Mouse (Mus musculus) forebrain, embryonic 16.5 days (tissue): ENCODE measurements around the gene Pdzd2. TPM values are rescaled to one million over a fixed set of nuclear protein-coding genes. Genes with fewer than 3 reads are reported as not detected.

ENCODE experiments used
- ATAC-seq: fragments of 200-750 bp; cut with Nextera tagmentation; 2 replicates; pipeline ENCODE4 v1.8.0; 2017; ENCODE audit warnings: mild to moderate bottlenecking, moderate library complexity
- H3K27ac ChIP-seq: fragments of 300-500 bp; sonication (generic); 2 replicates; pipeline ENCODE4 v1.5.1; 2014; ENCODE audit warnings: low read length, control low read depth
- H3K27me3 ChIP-seq: fragments of 300-500 bp; sonication (generic); replicated peaks from 2 replicates; pipeline ENCODE4 v1.6.1; 2014; ENCODE audit warnings: low read length; ENCODE audit not compliant: control insufficient read depth, insufficient read depth
- H3K36me3 ChIP-seq: fragments of 300-500 bp; sonication (generic); 2 replicates; pipeline ENCODE4 v1.6.1; 2014; ENCODE audit not compliant: control insufficient read depth, insufficient read depth
- H3K4me1 ChIP-seq: fragments of 300-500 bp; sonication (generic); replicated peaks from 2 replicates; pipeline ENCODE4 v1.6.1; 2014; ENCODE audit warnings: low read length; ENCODE audit not compliant: control insufficient read depth, insufficient read depth
- H3K4me2 ChIP-seq: fragments of 300-500 bp; sonication (generic); 2 replicates; pipeline ENCODE4 v1.6.1; 2014; ENCODE audit warnings: mild to moderate bottlenecking, low read length, control low read depth
- H3K4me3 ChIP-seq: fragments of 300-500 bp; sonication (generic); replicated peaks from 2 replicates; pipeline ENCODE4 v1.5.1; 2014; ENCODE audit warnings: mild to moderate bottlenecking, low read length, control low read depth
- H3K9ac ChIP-seq: fragments of 300-500 bp; sonication (generic); replicated peaks from 2 replicates; pipeline ENCODE4 v1.6.1; 2014; ENCODE audit warnings: low read depth, low read length, control low read depth
- H3K9me3 ChIP-seq: fragments of 300-500 bp; sonication (generic); 2 replicates; pipeline ENCODE4 v1.6.1; 2016; ENCODE audit warnings: low read length; ENCODE audit not compliant: control insufficient read depth
- WGBS: fragments of 180-500 bp; shearing (Covaris S2); extraction: QIAGEN DNeasy Blood & Tissue Kit; methylation state at CpG from one replicate; pipeline ENCODE4 v1.1.7; 2014; 5-methylcytosine and 5-hydroxymethylcytosine counted together
- polyA plus RNA-seq: library from polyadenylated mRNA; unstranded; fragments of >200 nt; fragmentation: Nextera tagmentation; extraction: Ambion mirVana; gene quantifications from 2 replicates; pipeline ENCODE4 v1.2.1, GENCODE M21; 2015

Gene Pdzd2
- polyA plus RNA-seq, 1 experiment from 2014 or later = 8.1 TPM

DNA sequence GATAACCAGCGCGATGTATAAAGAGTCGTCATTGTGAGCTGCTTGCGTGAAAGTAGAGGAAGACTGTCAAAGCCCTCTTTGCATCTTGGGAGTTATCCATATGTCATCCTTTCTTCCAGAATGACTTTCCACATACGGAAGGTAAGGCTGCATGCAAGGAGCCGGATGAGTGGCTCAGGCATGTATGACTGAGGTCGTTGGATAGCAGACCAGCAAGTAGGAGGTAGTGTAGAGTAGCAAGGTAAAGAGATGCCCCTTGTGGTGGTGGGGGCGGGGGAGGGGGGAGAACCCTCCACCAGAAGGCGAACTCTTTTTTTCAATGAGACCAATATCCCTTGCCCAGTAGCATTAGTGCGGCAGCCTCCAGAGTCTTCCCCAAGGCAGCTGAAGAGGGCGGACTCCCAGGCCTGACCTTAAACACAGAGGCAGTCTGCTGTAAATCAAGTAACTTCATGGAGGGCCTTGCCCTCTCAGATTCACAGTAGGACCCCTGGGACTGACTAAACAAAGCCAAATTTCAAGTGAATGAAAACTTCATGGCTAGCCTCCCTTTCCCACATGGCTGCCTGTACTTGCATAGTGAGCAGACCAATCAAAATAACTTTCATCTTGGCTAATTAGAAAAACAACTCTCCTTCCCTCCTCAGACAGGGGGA, 22.7 kb upstream of the Pdzd2 start:
- no peak overlapping the region for H3K4me2 ChIP-seq
- 76% methylated on average over 11 of the region's 11 CpGs for WGBS

DNA sequence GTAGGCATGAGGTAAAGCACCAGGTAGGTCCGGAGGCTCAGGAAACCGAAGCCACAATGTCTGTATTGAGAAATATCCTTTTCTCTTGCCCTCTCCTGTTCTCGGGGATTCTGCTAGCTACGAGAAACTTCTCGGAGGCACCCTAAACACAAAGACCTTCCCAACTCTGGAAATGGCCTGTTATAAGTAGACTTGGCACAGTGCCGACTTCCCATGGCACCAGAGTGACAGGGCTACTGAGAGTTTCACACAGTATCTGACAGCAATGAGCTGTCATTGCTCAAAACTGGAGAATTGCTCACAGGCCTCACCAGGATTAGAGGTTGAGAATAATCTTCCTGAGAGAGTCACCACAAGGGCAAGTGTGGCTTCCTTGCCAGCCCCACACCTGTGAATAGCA, 21.0 kb upstream of the Pdzd2 start:
- H3K27ac ChIP-seq = no peak overlapping the region
- WGBS = 57% methylated on average over 6 of the region's 6 CpGs
- no peaks in the 10 kb centered on the region for H3K36me3 ChIP-seq

More for the DNA sequence above, 22.7 kb upstream of the Pdzd2 start:
- H3K27ac ChIP-seq = no peak overlapping the region
- no peaks in the 10 kb centered on the region for H3K9me3 ChIP-seq
- no peak overlapping the region for H3K9ac ChIP-seq
- no peaks in the 10 kb centered on the region for H3K36me3 ChIP-seq
- no peak for ATAC-seq
- no peaks in the 10 kb centered on the region for H3K27me3 ChIP-seq
- no peaks in the 10 kb centered on the region for H3K4me1 ChIP-seq
- no peak overlapping the region for H3K4me3 ChIP-seq

DNA sequence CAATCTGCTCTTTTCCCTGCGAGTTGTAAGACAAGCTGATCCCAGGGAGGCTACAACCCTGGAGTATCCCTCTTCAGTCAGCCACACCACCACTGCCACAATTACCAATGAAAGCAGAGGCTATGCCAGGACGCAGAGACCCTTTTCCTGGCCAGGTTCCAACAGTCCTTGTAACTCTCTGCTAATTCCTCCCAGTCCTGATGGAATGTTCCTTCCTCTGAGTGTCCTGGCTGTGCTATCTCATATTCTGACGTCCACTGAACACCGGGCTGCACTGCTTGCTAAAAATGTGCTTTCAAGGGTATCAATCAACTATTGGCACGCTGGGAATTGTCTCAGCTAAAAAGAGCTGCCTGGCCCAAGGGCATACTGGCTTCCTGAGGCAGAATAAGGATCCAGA, 18.7 kb upstream of the Pdzd2 start:
- Histone ChIP-seq H3K4me2 (no peak overlapping the region), H3K4me1 (no peaks in the 10 kb centered on the region), H3K4me3 (no peak overlapping the region), H3K36me3 (no peaks in the 10 kb centered on the region), H3K9ac (no peak overlapping the region), H3K9me3 (no peaks in the 10 kb centered on the region), H3K27me3 (no peaks in the 10 kb centered on the region), H3K27ac (no peak overlapping the region)
- 49% methylated on average over 5 of the region's 5 CpGs for WGBS
- no peak for ATAC-seq

More for the DNA sequence above, 21.0 kb upstream of the Pdzd2 start:
- no peak for ATAC-seq
- Histone ChIP-seq H3K4me1 (no peaks in the 10 kb centered on the region), H3K4me2 (no peak overlapping the region), H3K9me3 (no peaks in the 10 kb centered on the region), H3K9ac (no peak overlapping the region), H3K4me3 (no peak overlapping the region), H3K27me3 (no peaks in the 10 kb centered on the region)

DNA sequence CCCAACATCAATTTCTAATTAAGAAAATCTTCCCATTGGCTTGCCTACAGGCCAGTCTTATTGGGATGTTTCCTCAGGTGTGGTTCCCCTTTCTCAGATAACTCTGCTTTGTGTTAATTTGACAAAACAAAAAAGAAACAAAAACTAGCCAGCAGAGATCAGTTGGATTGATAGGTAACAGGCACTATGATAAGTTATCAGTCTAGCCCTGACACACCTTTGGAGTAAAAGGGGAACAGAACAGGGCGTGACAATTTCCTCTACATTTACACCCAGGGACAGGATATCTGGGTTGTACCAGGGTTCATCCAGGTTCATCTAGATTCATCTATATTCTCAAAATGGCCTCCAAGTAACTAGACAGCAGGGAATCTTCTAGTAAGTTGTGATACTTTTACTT, 18.0 kb upstream of the Pdzd2 start:
- 85% methylated on average over 1 of the region's 1 CpGs for WGBS
- Histone ChIP-seq H3K27ac (no peak overlapping the region), H3K9ac (no peak overlapping the region), H3K4me1 (no peaks in the 10 kb centered on the region), H3K36me3 (no peaks in the 10 kb centered on the region), H3K9me3 (no peaks in the 10 kb centered on the region), H3K4me3 (no peak overlapping the region), H3K4me2 (no peak overlapping the region), H3K27me3 (no peaks in the 10 kb centered on the region)
- ATAC-seq = no peak

DNA sequence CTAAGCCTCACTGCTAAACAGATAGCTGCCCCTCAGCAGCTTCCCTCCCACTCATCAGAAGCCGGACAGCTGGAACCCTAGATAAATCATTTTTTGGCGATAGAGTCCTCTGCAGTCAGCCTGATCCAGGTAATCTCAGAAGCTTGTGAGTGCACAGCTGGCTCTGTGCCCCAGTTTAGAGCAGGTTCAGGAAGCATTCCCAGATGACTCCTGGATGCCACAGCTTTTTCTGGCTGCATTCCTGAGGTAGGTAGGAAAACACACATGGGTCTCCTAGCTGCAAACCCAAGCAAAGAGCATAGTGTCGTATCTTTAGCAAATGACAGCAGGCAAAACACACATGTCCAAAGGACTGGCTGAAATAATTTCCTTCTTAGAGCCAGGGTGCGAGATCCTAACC, 13.5 kb upstream of the Pdzd2 start:
- Histone ChIP-seq H3K9ac (no peak overlapping the region), H3K36me3 (no peaks in the 10 kb centered on the region), H3K4me1 (no peaks in the 10 kb centered on the region), H3K4me3 (no peak overlapping the region), H3K4me2 (no peak overlapping the region), H3K27me3 (no peaks in the 10 kb centered on the region), H3K9me3 (no peaks in the 10 kb centered on the region), H3K27ac (no peak overlapping the region)
- WGBS = 74% methylated on average over 4 of the region's 4 CpGs
- ATAC-seq = no peak

DNA sequence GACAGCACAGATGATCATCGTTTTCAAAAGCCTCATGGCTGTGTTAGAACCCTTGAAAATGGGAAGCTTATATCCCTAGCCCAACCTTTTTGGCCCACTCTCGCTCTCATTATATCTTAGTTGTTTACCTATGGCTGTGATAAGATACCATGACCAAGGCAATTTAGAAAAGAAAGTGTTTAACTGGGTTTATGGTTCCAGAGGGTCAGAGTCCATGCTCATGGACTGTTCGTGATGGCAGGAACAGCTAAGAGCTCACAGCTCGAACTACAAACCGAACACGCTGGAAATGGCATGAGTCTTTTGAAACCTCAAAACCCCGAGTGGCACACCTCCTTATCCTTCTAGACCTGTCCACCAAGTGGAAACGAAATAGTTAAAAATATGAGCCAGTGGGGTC, 11.2 kb upstream of the Pdzd2 start:
- Histone ChIP-seq H3K9ac (no peak overlapping the region), H3K27me3 (no peaks in the 10 kb centered on the region), H3K4me2 (no peak overlapping the region), H3K27ac (no peak overlapping the region), H3K4me3 (no peak overlapping the region), H3K9me3 (no peaks in the 10 kb centered on the region), H3K4me1 (no peaks in the 10 kb centered on the region), H3K36me3 (no peaks in the 10 kb centered on the region)
- no peak for ATAC-seq
- 88% methylated on average over 8 of the region's 8 CpGs for WGBS

DNA sequence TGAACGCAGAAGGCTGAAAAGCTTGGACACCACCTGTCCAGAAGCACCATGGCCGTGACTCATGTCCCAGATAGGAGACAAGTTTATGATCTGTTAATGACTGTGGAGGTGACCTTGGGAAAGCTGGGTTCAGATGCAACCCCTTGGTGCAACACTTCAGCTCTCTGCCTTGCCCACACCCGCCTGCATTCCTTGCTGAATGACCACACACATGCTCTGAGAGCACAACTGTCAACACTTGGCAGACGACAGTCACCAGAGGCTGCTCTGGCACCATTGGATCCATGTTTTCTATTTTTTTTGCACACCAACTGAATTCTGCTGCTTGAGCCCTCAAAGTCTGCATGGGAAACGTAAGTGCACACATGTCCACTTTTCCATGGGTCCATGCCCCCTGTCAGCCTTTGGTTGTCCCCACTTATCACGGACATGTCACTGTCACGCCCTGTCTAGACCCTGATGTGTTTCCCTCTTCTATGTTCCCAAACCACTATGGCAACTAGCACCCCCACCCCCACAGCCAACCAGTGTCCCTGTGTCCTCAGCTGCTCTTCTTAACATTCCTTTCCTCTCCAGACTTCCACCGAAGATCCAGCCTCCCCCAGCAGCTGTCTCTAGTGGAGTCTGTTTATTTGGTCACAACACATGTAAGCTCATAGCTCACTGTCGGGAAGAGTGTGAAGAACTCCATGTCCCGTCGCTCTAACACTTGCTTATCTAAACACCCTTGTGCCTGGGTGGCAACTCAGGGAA, 10.0 kb upstream of the Pdzd2 start:
- Histone ChIP-seq H3K27me3 (no peaks in the 10 kb centered on the region), H3K9me3 (no peaks in the 10 kb centered on the region), H3K4me3 (no peak overlapping the region), H3K4me1 (no peaks in the 10 kb centered on the region), H3K4me2 (no peak overlapping the region), H3K36me3 (no peaks in the 10 kb centered on the region), H3K9ac (no peak overlapping the region), H3K27ac (no peak overlapping the region)
- WGBS = 88% methylated on average over 11 of the region's 11 CpGs
- no peak for ATAC-seq

DNA sequence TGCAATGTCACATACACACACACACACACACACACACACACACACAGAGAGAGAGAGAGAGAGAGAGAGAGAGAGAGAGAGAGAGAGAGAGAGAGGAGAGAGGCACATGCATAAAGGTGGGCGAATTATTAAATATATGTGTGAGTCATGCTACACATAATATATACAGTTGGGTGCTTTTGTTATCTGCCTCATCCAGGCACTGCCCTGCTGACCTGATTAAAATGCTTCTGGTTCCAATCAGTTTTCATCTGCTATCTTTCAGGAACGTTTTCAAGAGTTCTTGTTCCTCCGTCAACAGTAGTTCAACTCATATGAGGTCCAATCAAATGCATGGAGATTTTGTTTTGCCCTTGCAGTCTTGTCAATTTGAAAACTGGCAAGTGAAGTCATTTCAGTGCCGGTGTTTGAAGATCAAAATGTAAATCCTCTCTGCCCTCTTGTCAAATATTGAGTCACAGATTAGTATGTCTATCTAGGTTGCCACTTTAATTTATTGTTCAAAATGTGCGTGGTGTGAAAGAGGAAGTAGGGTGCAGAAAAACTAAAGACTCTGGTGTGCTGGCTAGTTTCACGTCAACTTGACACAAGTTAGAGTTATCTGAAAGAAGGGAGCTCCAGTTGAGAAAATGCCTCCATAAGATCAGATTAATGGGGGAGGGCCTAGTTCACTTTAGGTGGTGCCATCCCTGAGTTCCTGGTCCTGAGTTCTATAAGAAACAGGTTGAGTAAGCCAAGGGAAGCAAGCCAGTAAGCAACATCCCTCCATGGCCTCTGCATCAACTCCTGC, 2.6 kb upstream of the Pdzd2 start:
- Histone ChIP-seq H3K27me3 (peaks cover 5% of the 10 kb centered on the region; the same call in 1 of the 2 replicates), H3K4me2 (no peak overlapping the region), H3K36me3 (no peaks in the 10 kb centered on the region), H3K27ac (no peak overlapping the region), H3K4me1 (peaks cover 9% of the 10 kb centered on the region), H3K9ac (no peak overlapping the region), H3K4me3 (no peak overlapping the region), H3K9me3 (no peaks in the 10 kb centered on the region)
- WGBS = 95% methylated on average over 6 of the region's 6 CpGs
- no peak for ATAC-seq
